Mouse (Mus musculus) retina, adult 2 months (tissue): Measurements from ENCODE around the gene Nkapd1.

Experiments
- DNase-seq: peaks from one replicate; pipeline ENCODE4 v3.0.0-alpha.2; 2012; ENCODE audit warnings: low read depth, low spot score

Gene Nkapd1

GRCm38 (mm10) chr9:50601536-50601935, 15.7 kb downstream of the Nkapd1 start:
- DNase-seq, result no peak

GRCm38 (mm10) chr9:50596973-50597372, 20.3 kb downstream of the Nkapd1 start:
- no peak for DNase-seq

GRCm38 (mm10) chr9:50594794-50595417, 22.4 kb downstream of the Nkapd1 start:
- DNase-seq, result no peak

- no peak for DNase-seq
These were observed 23.7 kb downstream of the Nkapd1 start for GRCm38 (mm10) chr9:50593544-50593943.

GRCm38 (mm10) chr9:50592955-50593354, 24.3 kb downstream of the Nkapd1 start:
- no peak for DNase-seq

GRCm38 (mm10) chr9:50590856-50591518, 26.3 kb downstream of the Nkapd1 start:
- no peak for DNase-seq

GRCm38 (mm10) chr9:50586955-50587354, 30.3 kb downstream of the Nkapd1 start:
- DNase-seq, result no peak

GRCm38 (mm10) chr9:50585145-50585818, 32.0 kb downstream of the Nkapd1 start:
- DNase-seq, result no peak

GRCm38 (mm10) chr9:50580370-50580769, 36.9 kb downstream of the Nkapd1 start:
- DNase-seq, result no peak

GRCm38 (mm10) chr9:50569599-50570525, 47.4 kb downstream of the Nkapd1 start:
- no peak for DNase-seq

GRCm38 (mm10) chr9:50567881-50568280, 49.4 kb downstream of the Nkapd1 start:
- DNase-seq, result no peak

- DNase-seq, result no peak
These were observed 49.9 kb downstream of the Nkapd1 start for GRCm38 (mm10) chr9:50567372-50567771.

GRCm38 (mm10) chr9:50565940-50566339, 51.3 kb downstream of the Nkapd1 start:
- DNase-seq, result no peak

GRCm38 (mm10) chr9:50565173-50565572, 52.1 kb downstream of the Nkapd1 start:
- no peak for DNase-seq

GRCm38 (mm10) chr9:50561918-50562360, 55.3 kb downstream of the Nkapd1 start:
- no peak for DNase-seq

- DNase-seq, result no peak
These were observed 55.9 kb downstream of the Nkapd1 start, which contains the start of gene Tex12 for GRCm38 (mm10) chr9:50561145-50561917. Gene Tex12, minus strand, starts transcription at chr9:50561325.
